Mouse (Mus musculus): ENCODE measurements at regions not wholly inside any gene's neighbourhood (a gene's known extent, or its start where the extent isn't known, plus 50 kb on each side); places are given as distances from the start of the nearest gene placed in this dataset.

- 56% methylated on average over 15 of the region's 15 CpGs for WGBS
- Histone ChIP-seq H3K4me3 (ENCODE audit: low read depth, low read length) (no peak overlapping the region), H3K27ac (replicated peaks; ENCODE audit: low read depth, low read length) (no peak overlapping the region), H3K36me3 (replicated peaks; ENCODE audit: control insufficient read depth, insufficient read depth, low read depth, low read length) (no peaks in the 10 kb centered on the region), H3K4me2 (ENCODE audit: low read depth, low read length) (no peak overlapping the region), H3K4me1 (ENCODE audit: control insufficient read depth, insufficient read depth, low read length) (no peaks in the 10 kb centered on the region), H3K27me3 (ENCODE audit: control insufficient read depth, insufficient read depth, low read length) (no peaks in the 10 kb centered on the region), H3K9ac (replicated peaks; ENCODE audit: low read length) (no peak overlapping the region), H3K9me3 (replicated peaks; ENCODE audit: control insufficient read depth, low read length) (no peaks in the 10 kb centered on the region)
- DNase-seq (ENCODE audit: low spot score), result peak; percentile 67
- ATAC-seq (replicated peaks; ENCODE audit: insufficient number of reproducible peaks, low FRiP score, low TSS enrichment, low read depth), result no peak
Measured at GRCm38 (mm10) chr1:184395215-184395614, 337.2 kb downstream of the Hlx start.

DNA sequence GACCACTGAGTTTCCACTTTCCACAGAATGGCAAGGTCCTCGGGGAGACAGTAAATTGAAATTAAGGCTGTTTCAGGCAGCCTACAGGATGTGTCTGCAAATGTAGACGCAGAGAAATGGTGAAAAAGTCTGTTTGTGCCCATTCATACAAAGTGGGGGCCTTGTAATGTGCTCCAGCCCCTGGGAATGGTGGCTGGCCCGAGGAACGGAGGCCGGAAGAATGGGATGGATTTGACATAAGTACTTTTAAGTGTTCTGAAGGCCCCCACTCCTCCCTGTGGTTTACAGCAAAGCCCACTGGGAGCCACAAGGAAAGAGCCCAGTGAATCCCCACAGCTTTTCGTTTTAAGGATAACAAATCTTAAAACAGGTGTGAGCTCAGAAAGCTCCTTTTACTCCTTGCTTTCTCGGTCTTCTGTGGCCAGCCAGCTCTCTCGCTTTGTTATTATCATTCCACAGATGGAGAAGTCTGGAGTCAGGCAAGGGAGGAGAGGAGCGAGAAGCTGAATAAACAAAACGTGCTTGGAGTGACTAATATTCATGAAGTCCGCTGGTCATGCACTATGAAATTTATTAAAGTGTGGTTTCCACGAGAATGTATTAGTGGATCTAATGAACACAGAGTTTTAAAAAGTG is 337.7 kb downstream of the Hlx start:
- Histone ChIP-seq H3K36me3 (replicated peaks; ENCODE audit: control insufficient read depth, insufficient read depth, low read depth, low read length) (no peaks in the 10 kb centered on the region), H3K27ac (replicated peaks; ENCODE audit: low read depth, low read length) (no peak overlapping the region), H3K4me1 (ENCODE audit: control insufficient read depth, insufficient read depth, low read length) (no peaks in the 10 kb centered on the region), H3K9ac (replicated peaks; ENCODE audit: low read length) (no peak overlapping the region), H3K9me3 (replicated peaks; ENCODE audit: control insufficient read depth, low read length) (no peaks in the 10 kb centered on the region), H3K4me2 (ENCODE audit: low read depth, low read length) (no peak overlapping the region), H3K4me3 (ENCODE audit: low read depth, low read length) (no peak overlapping the region), H3K27me3 (ENCODE audit: control insufficient read depth, insufficient read depth, low read length) (no peaks in the 10 kb centered on the region)
- DNase-seq (ENCODE audit: low spot score) (no peak), ATAC-seq (replicated peaks; ENCODE audit: insufficient number of reproducible peaks, low FRiP score, low TSS enrichment, low read depth) (no peak)
- 73% methylated on average over 12 of the region's 12 CpGs for WGBS

DNA sequence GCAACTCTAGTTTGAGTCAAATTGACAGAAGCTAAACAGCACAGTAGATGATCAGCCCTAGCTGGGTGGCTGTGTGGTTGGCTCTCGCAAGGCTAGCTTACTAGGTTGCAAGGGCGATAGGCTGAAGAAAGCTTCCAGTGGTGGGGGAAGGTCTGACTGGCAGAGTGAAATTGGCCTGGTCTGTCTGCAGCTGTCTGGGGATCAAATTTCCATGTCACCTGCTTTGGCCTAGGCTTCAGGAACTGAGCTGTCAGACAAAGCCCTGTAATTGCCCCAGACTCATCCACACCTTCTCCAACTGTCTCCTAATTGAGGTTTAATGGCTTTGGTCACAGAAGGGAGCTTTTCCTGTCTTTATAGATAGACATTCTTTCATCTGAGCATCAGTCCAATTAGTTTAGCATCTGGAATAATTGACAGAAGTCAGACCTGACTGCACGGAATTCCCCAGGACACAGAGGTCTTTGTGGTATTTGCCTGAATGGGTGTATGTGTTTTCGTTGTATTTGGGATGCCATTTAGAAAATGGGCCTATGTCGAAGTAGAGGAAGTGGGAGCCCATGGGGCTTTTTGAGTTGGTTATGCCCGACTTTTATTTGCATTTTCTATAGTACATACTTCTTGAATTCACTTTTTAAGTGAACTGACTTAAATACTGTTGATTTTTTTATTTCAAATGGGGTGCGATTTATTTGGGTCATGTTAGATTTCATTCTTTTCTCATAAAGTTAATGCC is 348.2 kb downstream of the Hlx start:
- Histone ChIP-seq H3K27me3 (ENCODE audit: control insufficient read depth, insufficient read depth, low read length) (no peaks in the 10 kb centered on the region), H3K4me2 (ENCODE audit: low read depth, low read length) (no peak overlapping the region), H3K9ac (replicated peaks; ENCODE audit: low read length) (no peak overlapping the region), H3K9me3 (replicated peaks; ENCODE audit: control insufficient read depth, low read length) (no peaks in the 10 kb centered on the region), H3K4me3 (ENCODE audit: low read depth, low read length) (no peak overlapping the region), H3K4me1 (ENCODE audit: control insufficient read depth, insufficient read depth, low read length) (no peaks in the 10 kb centered on the region), H3K27ac (replicated peaks; ENCODE audit: low read depth, low read length) (no peak overlapping the region), H3K36me3 (replicated peaks; ENCODE audit: control insufficient read depth, insufficient read depth, low read depth, low read length) (no peaks in the 10 kb centered on the region)
- no peak for ATAC-seq (replicated peaks; ENCODE audit: insufficient number of reproducible peaks, low FRiP score, low TSS enrichment, low read depth)
- WGBS, result 44% methylated on average over 7 of the region's 7 CpGs
- peak; percentile 30 for DNase-seq (ENCODE audit: low spot score)

GRCm38 (mm10) chr1:184378665-184379064 is 344.6 kb upstream of the 1700056E22Rik start:
- WGBS, result 89% methylated on average over 1 of the region's 1 CpGs

GRCm38 (mm10) chr1:184365026-184365425 is 330.9 kb upstream of the 1700056E22Rik start:
- no peak for ATAC-seq (replicated peaks; ENCODE audit: insufficient number of reproducible peaks, low FRiP score, low TSS enrichment, low read depth)
- no peaks in the 10 kb centered on the region for H3K9me3 ChIP-seq (replicated peaks; ENCODE audit: control insufficient read depth, low read length)
- H3K4me1 ChIP-seq (ENCODE audit: control insufficient read depth, insufficient read depth, low read length), result no peaks in the 10 kb centered on the region
- no peak overlapping the region for H3K4me3 ChIP-seq (ENCODE audit: low read depth, low read length)
- no peak overlapping the region for H3K27ac ChIP-seq (replicated peaks; ENCODE audit: low read depth, low read length)
- H3K36me3 ChIP-seq (replicated peaks; ENCODE audit: control insufficient read depth, insufficient read depth, low read depth, low read length), result no peaks in the 10 kb centered on the region
- no peak for DNase-seq (ENCODE audit: low spot score)
- H3K4me2 ChIP-seq (ENCODE audit: low read depth, low read length), result no peak overlapping the region
- no peak overlapping the region for H3K9ac ChIP-seq (replicated peaks; ENCODE audit: low read length)
- no peaks in the 10 kb centered on the region for H3K27me3 ChIP-seq (ENCODE audit: control insufficient read depth, insufficient read depth, low read length)

More at GRCm38 (mm10) chr1:184378665-184379064, 344.6 kb upstream of the 1700056E22Rik start:
- DNase-seq (ENCODE audit: low spot score) (no peak), ATAC-seq (replicated peaks; ENCODE audit: insufficient number of reproducible peaks, low FRiP score, low TSS enrichment, low read depth) (no peak)
- no peak overlapping the region for H3K9ac ChIP-seq (replicated peaks; ENCODE audit: low read length)
- H3K27me3 ChIP-seq (ENCODE audit: control insufficient read depth, insufficient read depth, low read length), result no peaks in the 10 kb centered on the region
- no peak overlapping the region for H3K4me2 ChIP-seq (ENCODE audit: low read depth, low read length)
- H3K36me3 ChIP-seq (replicated peaks; ENCODE audit: control insufficient read depth, insufficient read depth, low read depth, low read length), result no peaks in the 10 kb centered on the region
- H3K4me3 ChIP-seq (ENCODE audit: low read depth, low read length), result no peak overlapping the region
- no peak overlapping the region for H3K27ac ChIP-seq (replicated peaks; ENCODE audit: low read depth, low read length)
- no peaks in the 10 kb centered on the region for H3K4me1 ChIP-seq (ENCODE audit: control insufficient read depth, insufficient read depth, low read length)
- H3K9me3 ChIP-seq (replicated peaks; ENCODE audit: control insufficient read depth, low read length), result no peaks in the 10 kb centered on the region

DNA sequence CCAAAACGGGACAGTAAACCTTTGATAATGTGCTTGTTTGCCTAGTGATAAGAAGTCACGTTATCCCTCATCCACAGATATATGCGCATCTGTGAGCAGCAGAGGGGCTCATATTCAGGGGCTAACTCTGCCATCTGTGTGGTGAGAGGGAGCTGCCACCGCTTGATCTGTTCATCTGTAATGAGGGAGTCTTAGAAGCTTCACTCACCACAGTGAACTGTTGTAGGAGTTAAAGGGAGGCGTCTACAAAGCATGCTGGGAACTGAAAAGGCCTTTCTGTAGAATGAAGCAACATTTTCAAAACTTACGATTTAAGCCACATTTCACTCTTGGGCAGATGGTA is 324.1 kb upstream of the 1700056E22Rik start:
- Histone ChIP-seq H3K4me3 (ENCODE audit: low read depth, low read length) (no peak overlapping the region), H3K27ac (replicated peaks; ENCODE audit: low read depth, low read length) (no peak overlapping the region), H3K27me3 (ENCODE audit: control insufficient read depth, insufficient read depth, low read length) (no peaks in the 10 kb centered on the region), H3K36me3 (replicated peaks; ENCODE audit: control insufficient read depth, insufficient read depth, low read depth, low read length) (no peaks in the 10 kb centered on the region), H3K9ac (replicated peaks; ENCODE audit: low read length) (no peak overlapping the region), H3K9me3 (replicated peaks; ENCODE audit: control insufficient read depth, low read length) (no peaks in the 10 kb centered on the region), H3K4me1 (ENCODE audit: control insufficient read depth, insufficient read depth, low read length) (no peaks in the 10 kb centered on the region), H3K4me2 (ENCODE audit: low read depth, low read length) (no peak overlapping the region)
- 81% methylated on average over 6 of the region's 6 CpGs for WGBS
- no peak for DNase-seq (ENCODE audit: low spot score)
- no peak for ATAC-seq (replicated peaks; ENCODE audit: insufficient number of reproducible peaks, low FRiP score, low TSS enrichment, low read depth)

GRCm38 (mm10) chr1:184357474-184358225 is 323.5 kb upstream of the 1700056E22Rik start:
- WGBS, result 77% methylated on average over 4 of the region's 4 CpGs
- DNase-seq (ENCODE audit: low spot score) (no peak), ATAC-seq (replicated peaks; ENCODE audit: insufficient number of reproducible peaks, low FRiP score, low TSS enrichment, low read depth) (no peak)

More at GRCm38 (mm10) chr1:184357474-184358225, 323.5 kb upstream of the 1700056E22Rik start:
- Histone ChIP-seq H3K4me1 (ENCODE audit: control insufficient read depth, insufficient read depth, low read length) (no peaks in the 10 kb centered on the region), H3K9me3 (replicated peaks; ENCODE audit: control insufficient read depth, low read length) (no peaks in the 10 kb centered on the region), H3K4me3 (ENCODE audit: low read depth, low read length) (no peak overlapping the region), H3K4me2 (ENCODE audit: low read depth, low read length) (no peak overlapping the region), H3K36me3 (replicated peaks; ENCODE audit: control insufficient read depth, insufficient read depth, low read depth, low read length) (no peaks in the 10 kb centered on the region), H3K27me3 (ENCODE audit: control insufficient read depth, insufficient read depth, low read length) (no peaks in the 10 kb centered on the region), H3K27ac (replicated peaks; ENCODE audit: low read depth, low read length) (no peak overlapping the region), H3K9ac (replicated peaks; ENCODE audit: low read length) (no peak overlapping the region)
